Mouse (Mus musculus) left cerebral cortex, adult 11 months (tissue): ENCODE measurements around the gene Tpra1.

Experiments
- DNase-seq: peaks from one replicate; pipeline ENCODE4 v3.0.0; 2022; ENCODE audit warnings: low spot score

The Tpra1 gene

GRCm38 (mm10) chr6:88928026-88928425 is 26.0 kb downstream of the Tpra1 start:
- DNase-seq: no peak

DNA sequence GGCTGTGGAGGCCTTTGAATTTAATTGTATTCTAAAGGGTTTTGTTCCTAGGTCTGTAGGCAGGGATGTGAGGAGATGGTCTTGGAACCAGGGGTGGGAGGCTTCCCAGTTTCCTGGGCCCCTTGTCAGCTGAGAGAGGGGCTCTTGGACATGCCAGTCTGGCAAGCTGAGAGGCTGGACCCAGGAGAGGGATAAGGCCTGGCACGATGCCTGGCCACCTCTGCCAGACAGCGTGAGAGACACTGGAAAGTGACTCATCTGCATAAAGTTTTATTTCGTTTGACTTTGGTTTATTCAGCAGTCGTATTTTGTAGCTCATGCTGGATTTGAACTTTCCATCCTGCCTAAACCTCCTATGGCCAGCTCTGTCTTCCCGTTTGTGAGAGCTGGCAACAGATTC is 26.5 kb downstream of the Tpra1 start:
- DNase-seq: no peak

GRCm38 (mm10) chr6:88929451-88929850 is 27.4 kb downstream of the Tpra1 start:
- no peak for DNase-seq

GRCm38 (mm10) chr6:88930049-88930448 is 28.0 kb downstream of the Tpra1 start:
- DNase-seq: no peak

DNA sequence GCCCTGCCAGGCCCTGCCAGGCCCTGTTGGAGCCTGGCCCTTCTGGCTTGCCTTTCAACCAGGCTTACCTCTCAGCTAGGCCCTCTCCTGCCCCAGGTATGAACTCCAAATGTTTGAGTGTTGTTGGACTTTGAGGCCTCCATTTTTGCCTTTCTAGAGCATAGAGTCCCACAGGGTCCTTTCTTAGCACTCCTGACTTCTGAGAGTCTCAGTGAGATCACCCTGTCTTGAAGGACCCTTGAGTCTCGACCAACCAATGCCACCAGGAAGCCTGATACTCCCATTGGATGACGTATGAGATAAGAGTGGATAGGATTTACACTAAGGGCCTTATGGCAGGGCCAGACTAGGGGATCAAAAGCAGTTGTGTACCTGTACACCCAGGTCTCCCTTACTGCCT is 29.4 kb downstream of the Tpra1 start:
- no peak for DNase-seq

GRCm38 (mm10) chr6:88934132-88934531 is 32.1 kb downstream of the Tpra1 start:
- no peak for DNase-seq

DNA sequence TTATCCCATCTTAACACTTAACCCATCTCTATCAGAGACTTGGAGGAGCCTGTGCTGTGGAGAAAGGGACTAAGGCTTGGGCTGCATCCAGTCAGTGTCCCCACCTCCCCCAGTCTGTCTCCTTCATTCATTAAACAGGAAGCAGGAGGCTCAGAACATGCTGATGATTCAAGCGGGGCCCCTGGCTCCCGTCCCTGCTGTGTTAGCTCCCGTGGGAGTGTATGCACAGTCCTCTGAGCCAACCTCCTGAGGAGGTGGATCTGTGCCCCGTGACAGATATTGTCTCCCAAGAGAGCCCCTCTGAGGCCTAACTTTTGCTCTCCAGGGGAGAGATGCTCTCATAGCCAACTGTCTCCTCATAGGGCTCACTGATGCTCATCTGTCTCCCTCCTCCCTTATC is 32.8 kb downstream of the Tpra1 start:
- DNase-seq: no peak

DNA sequence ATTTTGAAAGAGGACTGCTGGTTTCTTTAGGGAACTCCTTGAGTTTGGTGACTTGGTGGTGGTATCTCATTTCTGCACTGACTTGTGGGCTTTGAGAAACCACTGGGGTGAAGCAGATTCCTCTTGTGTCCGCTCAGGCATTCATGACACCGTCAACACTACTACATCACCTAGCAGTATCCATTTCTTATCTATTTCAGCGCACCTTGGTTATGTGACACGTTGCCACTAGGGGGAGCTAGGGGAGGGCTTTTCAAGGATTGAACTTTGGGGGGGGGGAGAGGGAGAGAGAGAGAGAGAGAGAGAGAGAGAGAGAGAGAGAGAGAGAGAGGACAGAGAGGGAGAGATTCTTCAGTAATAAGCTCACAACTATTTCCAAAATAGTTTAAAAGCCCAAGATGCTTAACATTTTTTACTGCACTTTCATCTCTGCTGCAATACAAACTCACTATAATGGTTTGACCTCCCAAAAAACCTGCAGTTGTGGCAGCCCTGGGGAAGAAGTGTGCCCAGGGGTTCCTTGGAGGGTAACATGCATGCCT is 33.8 kb downstream of the Tpra1 start:
- DNase-seq: no peak

DNA sequence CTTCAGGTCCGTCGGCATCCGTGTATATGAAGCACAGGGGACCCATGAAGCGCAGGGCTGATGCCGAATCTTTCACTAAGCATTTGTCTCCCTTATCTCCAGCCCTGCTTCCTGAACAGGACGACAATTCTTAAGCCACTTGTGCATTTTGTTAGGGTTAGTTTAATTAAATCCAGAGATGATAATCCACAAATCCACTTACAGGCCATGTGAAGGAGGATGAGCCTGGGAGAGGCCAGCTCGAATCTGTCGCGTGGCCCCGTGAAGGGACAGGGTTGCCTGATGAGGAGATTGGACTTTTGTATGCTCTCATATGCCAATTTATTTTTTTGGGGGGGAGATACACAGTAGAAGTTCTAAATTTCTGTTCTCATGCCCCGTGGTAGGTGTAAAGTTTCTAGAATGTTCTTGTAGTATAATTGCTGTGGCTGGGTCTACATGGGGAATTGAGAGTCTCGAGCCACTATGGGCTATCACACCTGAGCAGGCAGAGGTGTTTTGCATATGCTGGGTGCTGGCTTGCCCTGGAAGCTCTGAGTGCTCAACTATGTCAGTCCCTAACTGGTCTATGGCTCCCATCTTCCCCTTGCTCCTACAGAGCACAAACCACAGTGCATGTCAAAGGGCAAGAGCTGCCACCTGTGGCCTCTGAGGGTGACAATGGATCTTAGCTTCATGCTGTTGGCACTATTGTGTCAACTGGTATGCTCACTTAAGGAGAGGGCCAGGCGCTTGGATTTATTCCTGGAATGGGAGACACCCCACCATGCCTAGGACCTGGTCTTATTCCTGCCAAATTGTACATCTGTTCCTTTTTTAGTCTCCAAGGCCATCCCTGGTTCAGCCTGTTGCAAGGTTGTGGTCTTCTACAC is 34.5 kb downstream of the Tpra1 start:
- no peak for DNase-seq

DNA sequence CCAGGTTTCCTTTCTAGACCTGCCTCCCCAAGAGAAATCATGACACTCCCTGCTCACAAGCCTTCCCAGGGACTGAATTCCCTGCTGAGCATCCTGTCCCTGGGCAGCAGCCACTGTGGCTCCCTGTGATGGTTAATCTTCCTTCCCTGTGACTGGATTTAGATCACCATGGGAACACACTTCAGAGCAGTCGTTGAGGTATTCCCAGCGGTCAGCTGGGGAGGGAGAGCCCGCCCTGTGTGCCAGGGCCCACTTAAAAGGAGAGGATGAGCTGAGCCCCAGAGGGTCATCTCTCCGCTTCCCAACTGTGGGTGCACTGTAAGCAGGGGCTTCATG is 35.1 kb downstream of the Tpra1 start:
- DNase-seq: no peak

GRCm38 (mm10) chr6:88937971-88938663 is 36.1 kb downstream of the Tpra1 start:
- no peak for DNase-seq

GRCm38 (mm10) chr6:88938664-88939055 is 36.6 kb downstream of the Tpra1 start:
- DNase-seq: no peak

- DNase-seq: no peak
Observed at GRCm38 (mm10) chr6:88939281-88940089, 37.4 kb downstream of the Tpra1 start.

DNA sequence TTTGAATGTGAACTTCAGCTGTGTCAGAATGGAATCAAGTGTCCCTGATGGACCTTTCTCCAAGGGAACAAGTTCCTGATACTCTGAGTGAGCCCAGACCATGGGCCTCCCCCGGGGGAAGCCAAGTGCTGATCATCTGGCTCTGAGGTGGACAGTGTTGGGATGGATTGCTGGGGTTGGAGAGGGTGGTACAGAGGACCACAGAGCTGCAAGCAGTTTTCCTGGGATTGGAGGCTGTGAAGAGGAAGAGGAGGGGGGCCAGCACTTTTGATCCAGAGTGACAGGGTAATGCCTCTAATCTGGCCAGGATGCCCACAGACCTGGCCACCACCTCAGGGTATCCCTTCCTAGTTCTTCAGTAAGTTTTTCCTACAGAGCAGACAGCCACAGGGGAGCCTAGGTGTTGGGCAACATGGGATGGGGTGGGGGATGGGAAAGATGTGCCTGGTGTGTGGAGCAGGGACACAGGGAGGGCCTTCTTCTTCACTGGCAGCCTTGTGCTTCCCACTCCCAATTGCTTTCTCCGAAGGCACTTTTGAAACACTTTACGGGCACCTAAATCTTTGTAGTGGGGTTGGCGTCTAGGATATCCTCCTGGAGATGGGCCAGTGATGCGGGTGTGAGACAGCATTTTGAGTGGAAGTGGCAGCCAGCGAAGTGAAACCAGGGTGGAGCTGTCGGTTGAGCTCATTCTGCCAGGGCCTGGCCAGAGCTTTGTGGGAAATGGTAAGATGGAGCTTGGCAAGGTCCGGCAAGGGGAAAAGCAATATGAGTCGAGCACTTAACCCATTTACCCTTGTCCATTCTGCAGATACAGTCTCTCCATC is 38.3 kb downstream of the Tpra1 start:
- DNase-seq: no peak

DNA sequence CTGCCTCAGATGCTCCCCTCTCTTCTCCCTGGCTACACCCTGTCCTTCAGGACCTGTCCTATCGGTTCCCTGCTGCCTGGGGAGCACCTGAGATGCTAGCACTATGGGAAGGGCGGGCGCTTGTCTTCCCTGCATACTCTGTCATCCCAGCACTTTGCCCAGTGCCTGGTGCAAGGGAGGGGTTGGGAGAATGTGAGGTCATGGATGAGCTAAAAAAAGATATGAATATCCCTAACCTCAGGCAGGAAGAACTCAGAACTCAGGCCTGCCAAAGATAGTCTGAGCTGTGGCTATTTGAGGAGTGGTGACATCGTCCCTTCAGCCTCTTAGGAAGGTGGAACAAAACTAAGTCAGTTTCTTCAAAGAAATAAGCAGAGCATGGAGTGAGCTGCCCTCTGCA is 39.6 kb downstream of the Tpra1 start:
- DNase-seq: no peak

DNA sequence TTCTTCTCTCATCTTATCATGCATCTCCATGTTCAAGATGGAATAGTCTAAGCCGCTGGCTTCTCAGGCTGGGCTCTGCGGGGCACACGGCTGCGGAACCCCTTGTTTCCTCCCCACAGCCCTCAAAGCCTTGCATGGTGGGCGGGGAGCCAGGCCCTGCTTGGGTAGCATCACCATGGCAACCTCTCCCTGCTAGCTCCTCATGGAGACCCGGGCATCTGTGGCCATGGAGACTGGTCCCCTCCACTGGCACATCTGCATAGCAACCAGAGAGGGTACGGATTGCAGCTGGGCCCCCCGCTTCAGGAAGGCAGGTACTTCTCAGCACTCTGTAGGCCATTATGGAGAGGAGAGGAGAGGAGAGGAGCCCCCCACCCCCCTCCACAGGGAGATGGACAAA is 40.5 kb downstream of the Tpra1 start:
- DNase-seq: no peak

DNA sequence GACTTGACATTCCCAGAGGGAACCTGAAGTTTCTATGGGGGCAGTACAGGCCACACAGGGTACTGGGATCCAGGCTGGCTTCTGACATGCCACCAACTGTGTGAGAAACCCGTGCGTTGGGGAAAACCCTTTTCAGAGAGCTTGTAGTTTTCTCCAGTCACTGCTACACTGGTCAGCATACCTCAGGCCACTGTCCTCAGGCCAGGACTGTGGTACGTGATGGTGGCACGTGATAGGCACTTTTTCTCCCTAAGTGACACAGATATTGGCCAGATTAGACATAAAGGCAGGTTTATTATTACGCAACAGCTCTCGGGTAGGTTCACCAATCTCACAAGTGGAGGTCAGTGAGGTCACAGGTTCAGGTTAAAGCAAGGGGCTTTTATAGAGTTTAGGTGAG is 41.6 kb downstream of the Tpra1 start:
- DNase-seq: no peak

DNA sequence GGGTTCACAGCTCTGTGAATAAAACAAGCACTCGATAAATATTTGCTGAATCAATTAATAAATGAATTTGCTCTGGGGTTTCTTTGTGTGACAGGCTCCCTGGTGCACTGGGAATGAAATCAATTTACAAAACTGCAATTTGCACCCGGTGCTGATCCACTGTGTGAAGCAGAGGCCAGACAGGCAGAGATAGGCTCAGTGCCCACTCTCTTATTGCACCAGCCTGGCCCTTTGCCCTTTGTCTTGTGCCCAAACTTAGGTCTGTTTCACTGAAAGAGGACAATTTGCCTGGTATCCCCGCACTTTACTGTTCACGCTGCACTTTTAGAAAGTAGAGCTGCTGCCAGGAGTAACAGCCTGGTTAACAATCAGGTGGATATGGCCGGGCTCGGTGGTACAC is 44.4 kb downstream of the Tpra1 start:
- no peak for DNase-seq

DNA sequence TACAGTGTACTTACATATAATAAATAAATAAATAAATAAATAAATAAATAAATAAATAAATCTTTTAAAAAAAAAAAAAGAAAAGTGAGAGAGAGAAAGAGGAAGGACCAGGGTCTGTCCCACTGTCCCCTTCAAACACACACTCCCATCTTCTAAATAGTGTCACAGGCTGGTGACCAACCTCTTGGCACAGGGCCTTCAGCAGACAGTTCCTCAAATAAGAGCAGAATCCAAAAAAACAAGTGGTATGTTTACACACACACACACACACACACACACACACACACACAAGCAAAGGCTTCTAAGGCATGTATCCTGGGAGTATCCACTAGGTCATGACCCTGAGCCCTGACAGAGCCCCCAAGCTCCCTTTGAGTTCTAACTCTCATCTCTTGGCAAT is 45.7 kb downstream of the Tpra1 start:
- no peak for DNase-seq

GRCm38 (mm10) chr6:88956725-88957124 is 54.7 kb downstream of the Tpra1 start:
- DNase-seq: no peak

DNA sequence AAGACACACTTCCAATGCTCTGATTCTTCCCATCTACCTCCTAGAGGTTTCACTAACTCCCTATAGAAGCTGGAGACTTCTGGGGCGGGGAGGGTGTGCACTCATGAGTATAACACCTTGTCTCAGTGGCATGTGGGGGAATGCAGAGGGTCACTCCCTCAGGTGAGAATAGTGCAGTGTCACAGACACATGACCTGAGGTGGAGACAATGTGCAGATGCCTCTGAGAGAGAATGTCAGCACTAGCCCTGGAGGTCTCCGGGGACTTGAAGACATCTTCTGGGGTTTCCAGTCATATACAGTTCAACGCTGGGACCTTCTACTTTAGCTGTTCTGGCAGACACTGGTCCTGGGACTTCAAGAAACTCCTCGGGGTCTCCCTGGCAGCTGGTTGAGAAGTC is 55.3 kb downstream of the Tpra1 start:
- DNase-seq: no peak

GRCm38 (mm10) chr6:88957801-88958211 is 55.8 kb downstream of the Tpra1 start:
- DNase-seq: no peak
